Mouse (Mus musculus) cerebellum, adult 2 months (tissue): ENCODE measurements around the gene Ttc39b.

Experiments used
- CTCF ChIP-seq: fragments of 200-500 bp; IDR thresholded peaks from 2 replicates; pipeline ENCODE4 v1.5.1; 2011; ENCODE audit warnings: low read depth, mild to moderate bottlenecking, control low read depth, low read length, moderate library complexity, borderline replicate concordance; ENCODE audit not compliant: insufficient read depth
- POLR2A ChIP-seq: fragments of 200-500 bp; IDR thresholded peaks from 2 replicates; pipeline ENCODE4 v1.6.1; 2011; ENCODE audit warnings: low read length, control low read depth, borderline replicate concordance; ENCODE audit not compliant: insufficient read depth

DNA sequence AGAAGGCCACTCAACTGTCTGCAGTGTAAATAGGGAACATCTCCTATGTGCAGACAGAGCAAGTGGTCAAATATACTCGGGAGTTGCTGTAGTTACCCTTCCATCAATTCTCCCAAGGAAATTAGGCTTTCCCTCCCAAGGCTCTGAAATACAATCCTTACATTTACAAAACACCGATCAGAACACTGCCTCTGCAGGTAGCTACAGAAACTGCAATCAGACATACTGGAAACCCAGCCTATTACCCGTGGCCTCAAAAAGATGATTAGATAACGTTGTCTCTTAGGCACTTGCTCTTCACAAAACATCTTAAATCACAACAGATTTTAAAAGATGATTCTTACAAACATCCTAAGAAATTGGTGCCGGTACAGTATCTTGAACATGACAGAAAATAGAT, 99.8 kb downstream of the Ttc39b start:
- no peak for TF ChIP-seq CTCF
- TF ChIP-seq POLR2A: no peak
